In genomic region chr16:65174561-65174960, GRCm38 (mm10) we compare ENCODE assay signal across 15 mouse cellular contexts.
"Had no signal": no experiment of that assay in that cellular context is flagged by ENCODE, and none has a peak within 500 bp of the region (broad histone marks: within the 10 kb centered on the region; RNA-seq: fewer than 3 reads in every experiment).

No protein-coding gene starts in this region.

- H3K4me3 ChIP-seq: layer of hippocampus, adult 2 months; limb, embryonic 13.5 days; megakaryocyte, embryonic 14.5 days had no signal

- H3K9ac ChIP-seq: limb, embryonic 13.5 days; liver, embryonic 14.5 days had no signal

- H3K9me3 ChIP-seq: limb, embryonic 13.5 days had no signal

- H3K27ac ChIP-seq: layer of hippocampus, adult 2 months; limb, embryonic 13.5 days; liver, embryonic 14.5 days had no signal

- ATAC-seq: lung, postnatal 0 days had no signal

- H3K27me3 ChIP-seq: limb, embryonic 13.5 days; megakaryocyte, embryonic 14.5 days had no signal

- H3K4me1 ChIP-seq: limb, embryonic 13.5 days; megakaryocyte, embryonic 14.5 days had no signal

- H3K36me3 ChIP-seq: limb, embryonic 13.5 days had no signal

- DNase-seq: kidney, adult 8-10 months; kidney, postnatal 10 days; kidney, postnatal 4 days; left cerebral cortex, postnatal 4 days; lung, adult 2 months; lung, postnatal 36 days; right cerebral cortex, adult 18-20 months; thymus, adult 18-20 months; thymus, postnatal 14 days had no signal

- H3K4me2 ChIP-seq: limb, embryonic 13.5 days; midbrain, embryonic 11.5 days had no signal
